Mouse (Mus musculus) adrenal gland (tissue): Measurements from ENCODE around the gene Dync2li1.

Experiments used
- intact Hi-C: fragments of 180-260 bp; cut with DNase I; formaldehyde crosslinking; loops from one replicate; pipeline ENCODE4 v1.15.1; 2025

The Dync2li1 gene

GRCm38 (mm10) chr17:84681670-84682069 lies 55.4 kb downstream of the Dync2li1 start:
- intact Hi-C loops = no loop called here

- intact Hi-C loops = no loop called here
These were observed 56.7 kb downstream of the Dync2li1 start, which contains the start of gene Abcg5 for GRCm38 (mm10) chr17:84682734-84683717. Gene Abcg5, minus strand, starts transcription at chr17:84683011.

GRCm38 (mm10) chr17:84684284-84684683 lies 58.0 kb downstream of the Dync2li1 start:
- intact Hi-C loops = no loop called here

- intact Hi-C loops = no loop called here
These were observed 59.0 kb downstream of the Dync2li1 start for GRCm38 (mm10) chr17:84685286-84685685.

GRCm38 (mm10) chr17:84687994-84688393 lies 61.7 kb downstream of the Dync2li1 start:
- intact Hi-C loops = no loop called here

GRCm38 (mm10) chr17:84688834-84689233 lies 62.5 kb downstream of the Dync2li1 start:
- intact Hi-C loops = no loop called here

GRCm38 (mm10) chr17:84689316-84689715 lies 63.0 kb downstream of the Dync2li1 start:
- intact Hi-C loops = no loop called here

- intact Hi-C loops = no loop called here
These were observed 63.8 kb downstream of the Dync2li1 start for GRCm38 (mm10) chr17:84690111-84690510.

- intact Hi-C loops = no loop called here
These were observed 67.4 kb downstream of the Dync2li1 start for GRCm38 (mm10) chr17:84693741-84694140.

- intact Hi-C loops = no loop called here
These were observed 70.2 kb downstream of the Dync2li1 start for GRCm38 (mm10) chr17:84696537-84696936.

GRCm38 (mm10) chr17:84698727-84699126 lies 72.4 kb downstream of the Dync2li1 start:
- intact Hi-C loops = no loop called here
